Mouse (Mus musculus) megakaryocyte, embryonic 14.5 days (primary cell): ENCODE results near the gene Cadps. TPM values are rescaled to one million over a fixed set of nuclear protein-coding genes. Genes with fewer than 3 reads are reported as not detected.

ENCODE experiments used
- H3K27me3 ChIP-seq: replicated peaks from 2 replicates; pipeline ENCODE3; 2012; ENCODE audit warnings: inconsistent platforms
- H3K36me3 ChIP-seq: replicated peaks from 2 replicates; pipeline ENCODE3; 2012; ENCODE audit warnings: low read length, inconsistent platforms, mixed read lengths
- H3K4me1 ChIP-seq: 2 replicates; pipeline ENCODE4 v1.6.1; 2012; ENCODE audit warnings: inconsistent platforms
- H3K4me3 ChIP-seq: replicated peaks from 2 replicates; pipeline ENCODE3; 2012; ENCODE audit warnings: moderate library complexity, mild to moderate bottlenecking, inconsistent platforms
- H3K9me3 ChIP-seq: 2 replicates; pipeline ENCODE4 v1.6.1; 2012; ENCODE audit warnings: inconsistent platforms
- FLI1 ChIP-seq: IDR thresholded peaks from 2 replicates; pipeline ENCODE4 v1.6.1; 2012; ENCODE audit warnings: low read length, inconsistent platforms, mixed read lengths
- GATA1 ChIP-seq: IDR thresholded peaks from 3 replicates; pipeline ENCODE4 v1.6.1; 2012; ENCODE audit warnings: mixed read lengths, low read length, inconsistent platforms, borderline replicate concordance
- polyA plus RNA-seq: library from polyadenylated mRNA; stranded (reverse); fragments of >175 nt; gene quantifications from 2 replicates; pipeline ENCODE4 v1.2.3, GENCODE M21; 2012; ENCODE audit warnings: low replicate concordance; ENCODE audit not compliant: insufficient read depth

The Cadps gene
- polyA plus RNA-seq, 1 experiment, result not detected

GRCm38 (mm10) chr14:12377883-12378282 is 445.0 kb downstream of the Cadps start:
- no peaks in the 10 kb centered on the region for H3K4me1 ChIP-seq
- no peaks in the 10 kb centered on the region for H3K9me3 ChIP-seq
- TF ChIP-seq FLI1, result no peak
- TF ChIP-seq GATA1, result no peak
- no peak overlapping the region for H3K4me3 ChIP-seq
- H3K27me3 ChIP-seq, result no peaks in the 10 kb centered on the region
- H3K36me3 ChIP-seq, result no peaks in the 10 kb centered on the region

GRCm38 (mm10) chr14:12377289-12377688 is 445.6 kb downstream of the Cadps start:
- no peaks in the 10 kb centered on the region for H3K4me1 ChIP-seq
- TF ChIP-seq GATA1, result no peak
- no peak overlapping the region for H3K4me3 ChIP-seq
- H3K36me3 ChIP-seq, result no peaks in the 10 kb centered on the region
- H3K27me3 ChIP-seq, result no peaks in the 10 kb centered on the region
- H3K9me3 ChIP-seq, result no peaks in the 10 kb centered on the region

GRCm38 (mm10) chr14:12375451-12375850 is 447.4 kb downstream of the Cadps start:
- Histone ChIP-seq H3K36me3 (no peaks in the 10 kb centered on the region), H3K9me3 (no peaks in the 10 kb centered on the region), H3K4me3 (no peak overlapping the region), H3K27me3 (no peaks in the 10 kb centered on the region), H3K4me1 (no peaks in the 10 kb centered on the region)
- TF ChIP-seq GATA1 (no peak), FLI1 (no peak)

- Histone ChIP-seq H3K36me3 (no peaks in the 10 kb centered on the region), H3K27me3 (peaks cover 72% of the 10 kb centered on the region), H3K9me3 (no peaks in the 10 kb centered on the region), H3K4me1 (0 out of 2 replicates have a peak, but pooled peaks cover 2% of the 10 kb centered on the region), H3K4me3 (no peak overlapping the region)
- TF ChIP-seq GATA1, result no peak
- TF ChIP-seq FLI1, result no peak
Measured at GRCm38 (mm10) chr14:12350271-12350916, 472.5 kb downstream of the Cadps start.

GRCm38 (mm10) chr14:12349334-12350090 is 473.4 kb downstream of the Cadps start:
- Histone ChIP-seq H3K4me3 (no peak overlapping the region), H3K36me3 (no peaks in the 10 kb centered on the region), H3K9me3 (no peaks in the 10 kb centered on the region), H3K4me1 (peaks cover 7% of the 10 kb centered on the region; the same call in 1 of the 2 replicates), H3K27me3 (peaks cover 80% of the 10 kb centered on the region)
- TF ChIP-seq FLI1 (no peak), GATA1 (no peak)

GRCm38 (mm10) chr14:12348089-12348488 is 474.8 kb downstream of the Cadps start, which contains the start of gene Fezf2:
Gene Fezf2, minus strand, starts transcription at chr14:12348189.
- TF ChIP-seq FLI1 (no peak), GATA1 (no peak)
- peaks cover 7% of the 10 kb centered on the region; the same call in 1 of the 2 replicates for H3K4me1 ChIP-seq
- H3K36me3 ChIP-seq, result no peaks in the 10 kb centered on the region
- no peaks in the 10 kb centered on the region for H3K9me3 ChIP-seq
- H3K27me3 ChIP-seq, result peaks cover 89% of the 10 kb centered on the region
- H3K4me3 ChIP-seq, result no peak within 1 kb of the TSS

GRCm38 (mm10) chr14:12346865-12347600 is 475.8 kb downstream of the Cadps start:
- Histone ChIP-seq H3K36me3 (no peaks in the 10 kb centered on the region), H3K4me1 (peaks cover 7% of the 10 kb centered on the region; the same call in 1 of the 2 replicates), H3K9me3 (no peaks in the 10 kb centered on the region), H3K4me3 (no peak overlapping the region), H3K27me3 (peaks cover 94% of the 10 kb centered on the region)
- no peak for TF ChIP-seq FLI1
- no peak for TF ChIP-seq GATA1

GRCm38 (mm10) chr14:12346011-12346864 is 476.6 kb downstream of the Cadps start:
- Histone ChIP-seq H3K9me3 (no peaks in the 10 kb centered on the region), H3K4me1 (peaks cover 11% of the 10 kb centered on the region; the same call in 1 of the 2 replicates), H3K4me3 (peak overlapping the region; percentile 18), H3K36me3 (no peaks in the 10 kb centered on the region), H3K27me3 (peaks cover 99% of the 10 kb centered on the region)
- TF ChIP-seq FLI1 (no peak), GATA1 (no peak)
